Mouse (Mus musculus) erythroblast, embryonic 14.5 days (primary cell): ENCODE data around the gene Flt3.

Source experiments
- GATA1 ChIP-seq: IDR thresholded peaks from 2 replicates; pipeline ENCODE4 v1.6.1; 2012; ENCODE audit warnings: low read length, inconsistent platforms, mixed read lengths
- TAL1 ChIP-seq: IDR thresholded peaks from 3 replicates; pipeline ENCODE4 v1.6.1; 2012; ENCODE audit warnings: low read length, inconsistent platforms, mixed read lengths

GRCm38 (mm10) chr5:147388376-147389008 lies 11.8 kb downstream of the Flt3 start:
- TF ChIP-seq GATA1 (peak; percentile 48; the same call in 1 of the 2 replicates), TAL1 (peak; percentile 71)
